Mouse (Mus musculus) heart, postnatal 10 days (tissue): ENCODE results near the gene Ammecr1. TPM values are rescaled to one million over a fixed set of nuclear protein-coding genes. Genes with fewer than 3 reads are reported as not detected.

ENCODE experiments used
- DNase-seq, 2 experiments: peaks; one replicate each; pipeline ENCODE4 v3.0.0; 2021
- intact Hi-C: fragments of 180-260 bp; cut with DNase I; formaldehyde crosslinking; loops from one replicate; pipeline ENCODE4 v1.15.1; 2025
- total RNA-seq, 2 experiments: library from RNA; stranded (reverse); gene quantifications; 2 replicates each; pipeline ENCODE4 v1.2.3; 2021

The Ammecr1 gene
- total RNA-seq, 2 experiments from 2014 or later: 34.1 to 47.5 TPM

DNA sequence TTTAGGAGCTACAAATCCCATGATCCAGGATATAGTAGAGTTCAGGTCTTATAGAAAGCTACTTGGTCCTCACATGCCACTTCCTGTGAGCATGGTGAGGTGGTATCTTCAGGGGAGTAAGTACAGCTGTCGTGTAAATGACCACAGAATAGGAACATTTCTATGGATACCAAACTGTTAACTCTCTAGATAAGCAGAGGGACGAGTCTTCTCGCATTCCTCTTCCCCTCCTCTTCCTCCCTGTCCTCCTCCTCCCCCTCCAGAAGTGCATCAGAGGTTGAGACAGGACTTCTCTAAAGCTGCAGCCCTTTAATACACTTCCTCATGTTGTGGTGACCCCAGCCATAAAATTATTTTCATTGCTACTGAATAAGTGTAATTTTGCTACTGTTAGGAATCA is 49.1 kb downstream of the Ammecr1 start:
- intact Hi-C loops: no loop called here
- DNase-seq: no peak

DNA sequence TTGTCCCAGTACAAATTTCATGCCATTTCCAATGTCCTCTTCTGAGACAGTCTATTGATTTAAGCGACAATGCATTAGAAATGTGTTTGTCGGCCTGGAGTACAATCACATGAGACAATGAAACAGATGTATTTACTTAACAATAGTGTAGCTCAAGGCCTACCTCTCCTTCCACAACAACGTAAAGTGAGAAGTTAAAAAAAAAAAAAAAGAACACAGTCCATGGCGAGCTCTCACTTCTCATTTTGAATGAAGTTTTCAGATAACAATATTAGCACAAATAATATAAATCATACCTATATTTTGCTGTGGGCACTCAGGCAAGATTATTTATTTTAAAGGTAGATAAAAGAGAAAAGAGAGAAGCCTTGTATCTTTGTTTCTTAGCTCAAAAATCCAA is 49.8 kb downstream of the Ammecr1 start:
- intact Hi-C loops: no loop called here
- DNase-seq: no peak

DNA sequence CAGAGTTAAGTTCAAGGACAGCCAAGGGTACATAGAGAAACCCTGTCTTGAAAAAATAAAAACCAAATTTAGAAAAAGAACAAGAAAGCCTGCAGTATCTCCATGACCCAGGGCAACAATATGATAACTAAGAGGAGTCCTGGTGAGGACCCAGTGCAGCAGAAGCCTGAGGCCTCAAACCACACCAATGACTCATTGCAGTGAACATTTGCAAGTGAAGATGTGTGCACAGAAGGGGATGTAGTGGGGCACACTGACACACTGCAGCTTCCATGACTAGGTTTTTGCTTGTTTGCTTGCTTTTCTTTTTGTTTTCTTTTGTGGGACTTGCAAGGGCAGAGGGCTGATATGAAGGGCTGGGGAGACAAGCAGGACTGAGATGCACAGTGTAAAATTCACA is 52.3 kb downstream of the Ammecr1 start:
- intact Hi-C loops: no loop called here

DNA sequence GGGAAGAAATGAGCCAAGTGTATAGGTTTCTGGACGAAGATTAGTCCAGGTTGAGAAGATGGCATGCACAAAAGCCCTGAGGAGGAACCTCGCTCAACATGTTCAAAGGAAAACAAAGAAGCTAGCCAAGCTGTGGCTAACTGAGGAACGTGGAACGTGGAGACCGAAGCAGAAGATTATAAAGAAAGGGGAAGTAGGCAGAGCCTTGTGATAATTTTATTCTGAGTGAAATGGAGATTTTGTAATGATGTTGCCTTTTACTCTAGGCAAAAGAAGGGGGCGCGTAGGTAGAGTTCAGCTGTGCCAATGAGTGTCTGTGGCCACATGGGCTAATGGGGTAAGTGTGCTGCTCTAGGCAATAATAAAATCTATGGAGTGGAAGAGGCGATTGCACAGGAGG is 62.7 kb downstream of the Ammecr1 start:
- DNase-seq: no peak
- intact Hi-C loops: no loop called here

More for the DNA sequence above, 52.3 kb downstream of the Ammecr1 start:
- no peak for DNase-seq

DNA sequence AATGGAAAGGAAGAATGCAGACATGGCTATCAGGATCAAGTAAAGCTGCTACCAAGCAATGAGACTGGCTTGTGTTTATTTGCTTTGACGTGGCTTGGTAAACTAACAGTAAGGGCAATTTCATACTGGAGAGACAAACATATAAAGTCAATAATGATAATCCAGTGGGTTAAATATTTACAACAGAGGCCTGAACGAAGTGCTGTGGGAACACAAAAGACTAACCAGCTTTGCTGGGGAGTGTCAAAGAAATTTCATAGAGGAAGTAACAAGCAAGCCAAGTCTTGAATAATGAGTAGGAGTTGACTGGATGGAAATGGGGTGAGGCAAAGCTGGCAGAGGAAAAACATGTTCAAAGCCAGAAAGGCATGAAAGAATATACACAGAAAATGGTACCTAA is 63.9 kb downstream of the Ammecr1 start:
- intact Hi-C loops: no loop called here
- DNase-seq: no peak

DNA sequence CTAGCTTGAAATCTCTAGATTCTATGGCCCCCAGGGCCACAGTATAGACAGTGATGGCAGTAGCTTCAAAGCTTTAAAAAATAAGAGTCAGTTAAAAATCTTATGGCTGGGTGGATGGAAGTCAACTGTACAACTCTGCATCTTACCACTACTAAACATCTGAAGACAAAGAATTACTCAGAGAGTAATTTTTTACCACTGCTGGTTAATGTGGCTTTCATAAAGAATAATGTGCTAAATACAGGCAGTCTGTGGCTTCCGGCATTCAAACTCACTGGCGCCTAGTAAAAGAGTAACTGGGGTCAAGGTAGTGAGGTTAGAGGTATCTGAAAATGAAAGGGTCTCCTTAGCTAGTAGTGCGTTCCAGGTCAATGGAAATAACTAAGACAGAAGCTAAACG is 64.6 kb downstream of the Ammecr1 start:
- DNase-seq: no peak
- intact Hi-C loops: no loop called here

DNA sequence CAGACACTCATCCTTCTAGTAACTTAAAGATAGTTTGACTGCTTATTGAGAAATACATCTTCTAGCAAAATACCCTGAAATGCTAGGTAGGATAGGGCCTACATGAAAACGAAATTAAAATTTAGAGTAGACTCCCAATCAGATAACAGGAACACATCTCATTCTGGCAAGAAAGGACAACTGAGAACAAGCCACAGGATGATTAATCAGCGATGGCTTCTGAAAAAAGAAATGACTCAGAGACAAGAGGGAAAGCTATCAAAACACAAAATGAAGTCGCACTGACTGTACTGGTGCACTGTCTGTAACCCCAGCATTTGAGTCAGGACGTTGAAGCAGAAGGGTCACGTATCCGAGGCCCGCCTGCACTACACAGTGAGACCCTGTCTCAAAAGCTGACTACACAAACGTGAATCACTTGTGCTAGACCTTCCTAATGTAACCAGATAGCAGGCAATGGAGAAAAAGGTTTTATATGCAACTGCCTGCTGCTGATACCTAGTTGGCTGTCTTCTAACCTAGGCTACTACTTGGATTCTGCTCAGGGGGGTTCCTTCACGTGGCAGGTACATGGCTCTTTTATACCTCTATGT is 68.1 kb downstream of the Ammecr1 start:
- intact Hi-C loops: no loop called here
- no peak for DNase-seq

DNA sequence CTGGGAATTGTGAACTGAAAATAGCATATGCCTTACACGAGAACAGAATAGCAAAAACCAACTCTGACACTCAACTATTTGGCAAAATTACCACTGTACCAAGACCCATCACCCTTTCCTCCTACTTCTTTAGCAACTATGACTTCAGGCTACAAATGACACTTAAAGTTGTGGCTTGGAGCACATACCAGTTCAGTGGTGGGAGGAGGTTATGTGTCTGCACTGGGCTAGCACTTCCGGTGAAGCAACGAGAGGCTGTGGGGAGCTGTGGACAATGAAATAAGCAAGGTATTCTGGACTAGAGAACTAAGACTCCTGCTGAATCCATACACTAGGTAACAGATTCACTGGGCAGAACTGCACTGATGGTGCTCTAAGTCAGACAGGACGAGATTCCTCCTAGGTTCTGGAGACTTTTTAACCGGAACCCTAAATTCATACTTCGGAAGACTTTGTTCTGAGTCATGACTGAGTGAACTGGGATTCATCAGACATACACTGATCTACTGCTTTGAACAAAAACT is 69.0 kb downstream of the Ammecr1 start:
- DNase-seq: no peak

DNA sequence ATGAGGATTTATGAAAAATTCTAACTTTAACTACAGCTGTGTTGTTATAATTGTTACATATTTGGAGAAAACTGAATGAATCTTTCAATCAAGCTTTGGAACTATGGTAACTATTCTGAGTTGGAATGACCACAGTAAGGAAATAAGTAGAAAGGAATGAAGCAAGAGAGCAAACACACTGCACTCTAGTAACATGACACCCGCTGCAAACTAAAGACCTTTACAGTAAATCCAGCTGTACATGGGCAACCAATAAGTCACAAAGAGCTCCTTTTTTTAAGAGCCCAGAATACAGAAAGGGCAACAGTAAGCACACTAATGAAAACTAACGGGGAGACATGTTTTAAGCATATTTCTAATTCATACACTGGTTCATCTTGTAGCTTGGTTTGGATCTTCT is 71.2 kb downstream of the Ammecr1 start:
- no peak for DNase-seq
- intact Hi-C loops: no loop called here

More for the DNA sequence above, 69.0 kb downstream of the Ammecr1 start:
- intact Hi-C loops: no loop called here

DNA sequence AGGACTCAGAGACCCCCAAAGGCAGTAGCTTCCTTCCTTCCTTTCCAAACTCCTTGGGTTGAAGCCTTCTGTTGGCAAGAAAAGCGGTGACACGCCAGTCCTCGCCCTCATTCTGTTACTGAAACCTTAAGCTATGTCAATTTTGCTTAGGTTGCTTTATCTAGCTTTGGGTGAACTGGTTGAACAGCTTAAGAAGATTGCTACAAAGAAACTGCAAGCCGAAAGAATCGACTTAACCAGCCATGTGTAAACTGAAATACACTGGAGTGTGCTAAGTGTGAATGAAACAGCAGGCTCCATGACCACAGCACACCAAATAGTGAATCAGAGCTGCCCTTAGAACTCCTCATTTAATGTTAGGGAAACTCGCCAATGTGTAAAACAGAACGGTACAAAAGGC is 80.6 kb downstream of the Ammecr1 start:
- DNase-seq: no peak
- intact Hi-C loops: no loop called here

DNA sequence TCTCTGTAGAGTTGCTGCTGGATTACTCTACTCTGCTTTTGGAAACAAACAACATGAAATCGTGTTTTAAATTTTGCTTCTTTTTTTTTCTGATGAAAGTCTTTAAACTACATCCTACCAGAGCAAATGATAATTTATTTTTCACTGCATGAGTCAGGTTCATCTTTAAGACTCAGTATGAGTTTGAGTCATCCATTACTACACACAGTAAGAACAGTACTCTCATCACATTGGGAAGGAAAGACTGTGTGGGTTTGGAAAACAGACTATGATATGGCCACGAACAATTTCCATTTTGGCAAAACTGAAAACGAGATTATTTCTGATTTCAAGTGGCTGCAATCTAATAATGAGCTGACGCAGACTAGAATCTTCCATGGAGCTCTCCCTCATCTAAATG is 82.9 kb downstream of the Ammecr1 start:
- intact Hi-C loops: no loop called here
- DNase-seq: no peak

DNA sequence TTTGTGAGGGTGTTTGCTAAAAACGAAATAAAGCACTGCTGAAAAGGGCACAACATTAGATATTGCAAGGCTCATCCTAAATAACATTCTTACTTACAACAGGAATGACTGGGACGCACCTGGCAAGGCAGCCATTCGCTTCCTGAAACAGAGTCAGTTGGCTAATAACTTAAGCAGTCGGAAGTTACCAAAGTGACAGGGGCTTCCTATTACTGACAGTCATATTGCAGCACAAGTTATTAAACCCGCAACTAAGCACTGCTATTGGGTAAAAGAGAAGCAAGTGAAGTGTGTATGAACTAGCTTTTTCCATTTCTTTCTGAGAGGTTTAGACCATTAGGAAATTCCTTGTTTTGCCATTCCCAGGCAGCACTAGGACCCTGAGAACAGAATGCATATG is 84.3 kb downstream of the Ammecr1 start:
- no peak for DNase-seq
- intact Hi-C loops: no loop called here

DNA sequence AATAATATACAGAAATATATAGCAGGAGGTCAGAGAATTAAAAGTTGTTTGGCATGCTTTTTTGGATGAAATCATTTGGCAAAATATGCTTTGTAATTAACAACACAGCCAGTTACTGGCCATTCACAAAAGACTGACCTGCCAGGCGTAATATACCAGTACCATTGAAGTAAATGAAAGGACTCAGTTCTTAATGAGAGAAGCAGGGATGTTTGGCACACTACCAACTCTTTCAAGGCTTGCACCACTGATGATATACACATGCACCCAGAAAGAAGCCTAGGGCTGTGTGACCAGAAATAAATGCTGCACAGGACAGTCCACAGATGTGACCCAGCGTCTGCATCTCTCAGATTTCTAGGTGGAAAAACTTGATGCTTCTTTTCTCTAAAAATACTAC is 96.7 kb downstream of the Ammecr1 start:
- intact Hi-C loops: loop anchor here (5.0 kb wide), 1 partner anchor 97 kb away; the partner anchor contains the start of gene Ammecr1
- DNase-seq: peak; percentile 14 to 25

DNA sequence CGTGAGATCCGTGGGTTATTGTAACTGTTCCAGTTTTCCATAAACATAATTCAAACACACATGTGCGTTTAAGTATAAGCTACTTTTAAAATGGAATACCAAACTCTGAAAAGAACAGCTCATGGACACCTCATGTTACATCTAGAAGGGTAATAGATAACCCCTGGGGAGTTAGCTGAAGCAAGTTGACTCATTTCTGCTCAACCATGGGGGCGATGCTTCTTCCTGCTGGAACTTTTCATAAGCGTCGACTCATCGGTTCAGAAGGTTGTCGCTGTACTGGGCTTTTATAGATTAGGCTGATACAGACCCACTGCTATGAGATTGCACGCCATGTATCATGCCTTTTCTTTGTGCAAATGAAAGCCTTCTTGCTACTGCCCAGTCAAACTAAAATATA is 118.5 kb downstream of the Ammecr1 start:
- DNase-seq: no peak
- intact Hi-C loops: no loop called here

DNA sequence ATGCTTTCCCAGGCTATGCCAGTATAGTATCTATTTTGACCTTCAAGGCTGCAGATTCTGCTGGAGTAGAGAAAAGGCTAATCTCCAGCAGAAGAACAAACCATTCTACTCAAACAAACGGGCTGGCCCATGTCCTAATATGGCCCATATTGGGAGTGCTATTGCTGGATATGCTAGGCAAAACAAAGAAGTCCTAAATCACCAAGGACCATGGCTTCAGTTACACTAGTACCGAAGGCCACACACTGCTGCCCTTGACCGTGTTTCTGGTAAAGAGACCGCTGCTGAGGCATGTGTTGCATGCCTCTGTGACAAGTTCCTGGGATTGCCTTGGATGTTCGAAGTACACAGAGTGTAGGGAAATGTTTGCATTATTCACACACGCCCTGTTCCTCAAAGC is 120.3 kb downstream of the Ammecr1 start:
- intact Hi-C loops: no loop called here
- no peak for DNase-seq

DNA sequence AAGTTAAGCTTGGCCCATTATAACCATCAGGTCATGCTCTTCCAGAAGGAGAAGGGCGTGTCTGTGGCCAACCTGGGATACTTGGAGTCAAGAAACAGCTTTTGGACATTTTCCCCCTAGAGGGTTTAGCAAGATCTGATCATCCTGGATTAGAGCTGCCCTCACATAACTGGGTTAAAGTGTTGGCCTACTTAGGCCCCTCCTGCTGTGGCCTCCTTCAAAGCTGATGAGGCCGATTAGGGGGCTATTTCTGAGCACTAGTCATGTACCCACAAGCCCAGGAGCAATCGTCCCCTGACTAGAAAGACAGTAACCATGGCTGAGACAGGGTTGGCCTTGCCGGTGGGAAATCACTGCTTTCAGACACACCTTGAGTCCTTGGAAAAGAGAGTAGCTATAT is 124.6 kb downstream of the Ammecr1 start:
- no peak for DNase-seq
- intact Hi-C loops: no loop called here

DNA sequence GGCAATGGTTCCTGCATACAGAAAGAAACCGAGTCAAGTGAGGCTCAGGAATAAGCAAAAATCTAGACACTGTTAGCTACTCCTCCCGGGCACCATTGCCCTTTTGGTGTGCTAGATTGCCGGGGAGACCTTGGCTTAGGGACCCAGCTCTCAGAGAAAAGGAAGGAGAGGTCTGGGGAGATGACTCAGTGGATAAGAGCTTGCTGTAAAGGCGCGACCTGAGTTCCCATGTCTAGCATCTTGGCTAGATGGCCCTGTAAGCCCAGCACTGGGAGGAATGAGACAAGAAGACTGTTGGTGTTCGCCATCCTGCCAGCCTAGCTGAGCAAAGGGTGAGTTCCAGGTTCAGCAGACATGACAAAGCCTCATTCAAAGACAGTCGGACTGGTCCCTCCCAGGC is 127.1 kb downstream of the Ammecr1 start:
- intact Hi-C loops: no loop called here
- DNase-seq: no peak

DNA sequence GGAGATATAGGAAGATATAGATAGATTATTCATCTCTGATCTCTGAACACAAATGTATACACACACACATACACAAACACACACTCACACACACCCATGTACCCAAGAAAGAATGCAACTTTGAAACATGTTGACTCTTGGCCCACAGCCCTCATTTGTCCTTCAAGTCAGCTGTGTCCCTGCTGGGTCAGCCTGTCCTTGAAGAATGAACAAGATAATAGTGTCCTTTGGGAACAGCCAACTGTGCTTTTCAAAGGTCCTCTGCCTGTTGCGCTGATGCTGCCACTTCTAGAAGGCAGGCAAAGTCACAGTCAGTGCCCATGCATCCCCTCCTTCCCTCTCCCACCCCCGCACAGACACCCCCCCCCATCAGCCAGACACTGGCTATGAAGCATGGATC is 127.7 kb downstream of the Ammecr1 start:
- peak in 1 of 2 experiments; percentile 40 for DNase-seq
- intact Hi-C loops: no loop called here

DNA sequence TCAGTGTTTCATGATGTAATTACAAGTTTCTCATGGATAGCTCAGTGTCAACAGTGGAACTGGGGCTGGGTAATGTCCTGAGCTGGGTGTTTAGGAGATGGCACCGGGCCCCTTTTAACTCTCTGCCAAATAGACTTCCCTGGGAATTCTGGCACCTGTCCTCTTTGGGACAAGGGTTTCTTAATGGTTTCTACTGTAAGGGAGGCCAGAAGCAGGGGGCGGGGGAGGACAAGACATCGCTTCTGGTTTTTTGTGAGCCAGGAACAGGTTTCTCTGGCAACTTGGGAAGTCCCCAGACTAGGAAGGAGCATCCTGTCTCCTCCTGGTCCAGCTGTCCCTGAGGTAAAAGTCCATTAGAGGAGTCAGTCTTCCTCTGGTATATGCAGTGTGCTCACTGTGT is 129.2 kb downstream of the Ammecr1 start:
- DNase-seq: no peak
- intact Hi-C loops: no loop called here

DNA sequence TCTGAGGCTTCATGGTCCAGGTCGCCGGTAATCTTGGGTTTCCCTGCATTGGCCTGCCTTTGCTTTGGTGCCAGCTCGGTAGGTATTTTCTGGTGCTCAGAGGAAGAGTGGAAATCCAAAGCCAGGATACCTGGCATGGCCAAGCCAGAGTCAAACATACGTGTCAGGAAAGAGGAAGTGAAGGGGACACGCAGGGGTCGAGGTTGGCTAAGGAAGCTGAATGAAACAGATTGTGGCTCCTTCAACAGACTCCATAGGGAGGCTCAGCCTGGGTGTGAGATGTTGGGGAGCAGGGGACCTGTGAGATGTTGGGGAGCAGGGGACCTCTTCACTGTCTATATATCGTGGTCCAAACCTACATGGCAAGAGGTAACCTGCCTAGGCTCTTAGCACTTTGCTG is 130.1 kb downstream of the Ammecr1 start:
- no peak for DNase-seq
- intact Hi-C loops: no loop called here

DNA sequence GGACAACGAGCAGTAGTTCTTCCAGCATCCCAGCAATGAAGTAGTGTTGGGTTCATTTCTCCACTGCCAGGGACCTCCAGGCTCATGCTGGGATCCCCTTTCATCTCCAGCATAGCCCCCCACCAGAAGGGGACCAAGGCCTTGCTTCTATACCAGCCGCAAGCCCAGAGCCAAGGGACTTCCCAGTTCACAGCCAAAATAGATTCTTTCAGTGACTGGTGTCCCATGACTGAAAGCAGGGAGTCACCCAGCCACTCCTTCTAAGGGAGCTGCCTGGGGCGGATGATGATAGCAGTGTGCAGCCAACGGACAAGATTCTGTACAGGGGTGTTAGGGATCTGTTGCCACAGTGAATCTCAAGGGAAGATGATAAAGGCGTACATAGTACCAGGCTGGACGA is 131.7 kb downstream of the Ammecr1 start:
- no peak for DNase-seq

DNA sequence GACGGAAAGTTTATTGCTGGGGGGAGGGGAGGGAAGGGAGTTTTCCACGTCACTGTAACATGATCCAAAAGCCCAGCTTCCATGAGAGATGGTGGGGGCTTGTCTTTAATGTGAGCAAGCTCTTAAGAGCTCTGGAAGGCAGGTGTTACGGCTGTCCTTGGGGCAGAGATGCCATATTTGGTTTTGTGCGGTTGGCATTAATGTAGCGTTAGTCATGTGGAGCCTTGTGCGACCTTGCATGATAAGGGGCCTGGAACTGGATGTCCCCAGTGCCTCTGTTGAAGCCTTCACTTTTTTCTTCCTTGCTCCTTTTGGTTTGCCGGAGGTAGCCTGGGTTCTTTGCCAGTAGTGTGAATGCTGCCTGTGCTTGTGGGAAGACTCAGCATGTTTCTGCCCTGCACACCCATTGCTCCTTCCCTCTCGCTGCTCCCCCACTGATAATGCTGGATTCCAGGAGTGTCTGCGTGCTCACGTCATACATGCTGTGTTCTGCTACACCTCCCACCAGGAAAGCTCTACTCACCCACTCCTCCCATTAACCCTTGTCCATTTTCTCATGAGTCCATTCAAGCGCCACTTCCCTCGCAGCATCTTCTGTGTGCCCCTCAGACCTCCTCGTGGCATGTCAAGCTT is 133.2 kb downstream of the Ammecr1 start:
- intact Hi-C loops: no loop called here
- DNase-seq: peak; percentile 43 to 58

More for the DNA sequence above, 131.7 kb downstream of the Ammecr1 start:
- intact Hi-C loops: no loop called here

DNA sequence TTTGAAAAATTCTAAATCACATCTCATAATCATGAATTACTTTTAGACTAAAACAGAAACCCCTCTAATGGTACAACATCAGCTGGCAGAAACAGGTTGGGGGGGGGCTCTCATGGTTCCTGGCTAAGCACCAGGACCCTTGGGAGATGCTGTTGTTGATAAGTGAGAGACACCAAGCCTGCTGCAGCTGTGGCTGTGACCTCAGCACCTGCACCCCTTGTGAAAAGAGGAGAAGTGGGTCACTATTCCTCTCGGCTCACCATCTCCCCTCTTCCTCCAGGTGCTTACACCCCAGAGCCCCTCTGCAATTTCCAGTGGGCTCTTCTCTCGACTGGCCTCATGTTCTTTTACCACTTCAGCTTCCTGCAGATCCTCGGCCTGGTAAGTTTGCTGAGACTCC is 134.3 kb downstream of the Ammecr1 start:
- intact Hi-C loops: no loop called here
- no peak for DNase-seq
